Mouse (Mus musculus) brain, embryonic 18.5 days (tissue): ENCODE measurements around the gene Cep128.

ENCODE experiments used
- DNase-seq: peaks from one replicate; pipeline ENCODE4 v3.0.0-alpha.2; 2012; ENCODE audit warnings: low read depth, low spot score

Cep128 gene

GRCm38 (mm10) chr12:91307733-91308132, 76.5 kb downstream of the Cep128 start:
- DNase-seq = no peak

DNA sequence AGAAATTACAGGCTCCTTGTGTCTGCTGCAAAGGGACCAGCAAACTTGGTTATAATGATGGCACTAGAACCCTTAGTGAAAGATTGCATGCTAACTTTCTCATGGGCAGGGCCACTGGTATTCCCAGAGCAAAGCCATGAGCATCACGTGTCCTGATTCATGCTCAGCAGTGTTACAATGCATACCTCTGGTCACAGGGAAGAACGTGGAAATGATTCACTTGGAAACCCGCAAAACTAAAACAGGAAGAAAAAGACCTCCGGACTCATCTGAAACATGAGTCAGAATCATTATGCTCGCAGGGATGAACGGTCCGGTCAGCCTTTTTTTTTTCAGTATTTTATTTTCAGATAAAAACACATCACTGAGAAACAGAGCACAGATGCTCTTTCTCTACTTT, 78.4 kb downstream of the Cep128 start:
- DNase-seq = no peak

GRCm38 (mm10) chr12:91305038-91305437, 79.2 kb downstream of the Cep128 start:
- DNase-seq = no peak

GRCm38 (mm10) chr12:91298700-91299099, 85.5 kb downstream of the Cep128 start:
- DNase-seq = no peak

DNA sequence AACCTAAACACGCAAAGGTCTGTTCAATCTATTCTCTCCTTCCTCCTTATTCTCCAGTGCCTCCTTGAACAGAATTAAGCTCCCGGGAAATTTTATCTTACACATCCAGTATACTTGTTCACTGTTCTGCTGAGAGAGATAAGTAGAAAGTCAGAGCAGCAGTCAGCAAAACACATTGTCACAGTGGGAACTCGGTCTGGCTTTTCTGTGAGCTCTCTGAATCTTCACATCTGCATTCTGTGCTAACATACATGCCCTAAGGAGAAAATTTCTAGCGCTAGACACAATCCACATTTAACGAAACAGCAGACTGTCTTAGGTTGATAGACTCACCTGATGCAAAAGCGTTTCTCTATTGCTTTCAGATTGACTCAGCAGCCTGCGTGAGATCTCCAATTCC, 88.3 kb downstream of the Cep128 start:
- DNase-seq = no peak

DNA sequence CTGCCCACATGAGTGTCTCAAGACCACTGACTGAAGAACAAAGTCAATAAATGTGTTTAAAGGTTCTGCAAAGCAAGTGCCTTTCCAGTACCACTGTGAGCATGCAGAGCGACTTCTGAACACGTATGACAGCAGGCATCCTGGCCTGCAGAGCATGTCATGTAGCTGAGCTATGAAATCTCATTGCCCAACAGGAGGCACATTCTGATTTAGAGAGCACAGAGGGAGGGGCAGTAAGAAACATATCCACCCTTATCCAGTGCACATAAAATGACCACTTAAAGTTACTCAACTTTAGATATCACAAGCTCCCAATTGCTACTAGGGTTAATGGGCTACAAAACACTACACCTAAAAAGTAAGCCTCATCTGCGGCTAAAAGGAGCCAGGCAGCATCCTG, 88.8 kb downstream of the Cep128 start:
- DNase-seq = no peak

DNA sequence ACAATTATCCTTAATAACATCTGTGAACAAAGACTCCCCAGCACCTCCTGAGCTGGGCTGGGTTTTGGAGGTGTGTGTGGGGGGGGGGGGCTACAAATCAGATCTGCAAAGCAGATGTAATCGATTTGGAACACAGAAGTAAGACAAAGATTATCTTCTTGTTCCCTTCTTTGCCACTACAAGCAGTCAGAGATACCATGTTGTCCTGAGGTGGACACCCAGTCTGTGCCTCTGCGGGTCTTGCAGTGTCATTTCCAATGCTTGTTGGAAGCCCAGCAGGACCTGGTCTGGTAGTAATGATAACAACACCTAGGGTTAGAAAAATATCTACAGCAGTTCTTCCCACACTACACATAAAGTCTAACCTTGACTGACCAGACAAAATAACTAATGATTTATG, 110.3 kb downstream of the Cep128 start:
- no peak for DNase-seq

DNA sequence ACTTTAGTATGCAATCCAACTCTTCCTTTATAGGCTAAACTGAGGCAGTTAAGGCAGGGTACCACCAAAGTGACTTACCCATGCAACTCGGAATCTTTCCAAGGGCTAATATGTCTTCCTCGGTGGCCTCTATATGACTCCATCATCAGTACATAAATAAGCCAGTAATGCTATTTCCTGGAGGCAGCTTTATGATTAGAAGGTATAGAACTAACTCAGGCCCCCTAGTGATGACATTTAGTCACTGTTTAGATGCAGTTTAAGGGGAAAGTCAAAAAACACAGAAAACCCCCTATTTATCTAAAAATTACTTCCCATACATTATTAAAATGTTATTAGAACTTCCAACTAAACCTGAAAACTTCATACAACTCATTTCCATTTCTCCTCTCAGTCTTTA, 114.6 kb downstream of the Cep128 start:
- no peak for DNase-seq

- DNase-seq = no peak
These were observed 115.2 kb downstream of the Cep128 start for GRCm38 (mm10) chr12:91268974-91269373.

GRCm38 (mm10) chr12:91266014-91266413, 118.2 kb downstream of the Cep128 start:
- DNase-seq = no peak

DNA sequence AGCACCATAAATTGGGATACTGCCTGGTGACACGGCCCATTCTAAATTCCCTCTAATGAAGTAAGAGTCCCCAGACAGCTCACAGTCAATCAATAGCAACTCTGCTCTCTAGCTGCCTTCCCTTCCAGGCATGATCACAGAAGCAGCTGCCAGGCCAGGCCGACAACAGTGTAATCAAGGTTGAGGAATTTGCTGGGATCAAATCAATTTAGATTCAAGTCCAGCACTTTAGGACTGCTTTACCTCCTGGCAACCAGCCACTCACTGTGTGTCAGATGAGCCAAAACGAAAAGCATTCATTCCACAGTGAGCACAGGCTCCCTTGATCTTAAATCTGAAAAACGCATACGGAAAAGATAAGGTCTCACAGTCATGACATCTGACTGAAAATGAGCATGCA, 118.7 kb downstream of the Cep128 start:
- DNase-seq = no peak

DNA sequence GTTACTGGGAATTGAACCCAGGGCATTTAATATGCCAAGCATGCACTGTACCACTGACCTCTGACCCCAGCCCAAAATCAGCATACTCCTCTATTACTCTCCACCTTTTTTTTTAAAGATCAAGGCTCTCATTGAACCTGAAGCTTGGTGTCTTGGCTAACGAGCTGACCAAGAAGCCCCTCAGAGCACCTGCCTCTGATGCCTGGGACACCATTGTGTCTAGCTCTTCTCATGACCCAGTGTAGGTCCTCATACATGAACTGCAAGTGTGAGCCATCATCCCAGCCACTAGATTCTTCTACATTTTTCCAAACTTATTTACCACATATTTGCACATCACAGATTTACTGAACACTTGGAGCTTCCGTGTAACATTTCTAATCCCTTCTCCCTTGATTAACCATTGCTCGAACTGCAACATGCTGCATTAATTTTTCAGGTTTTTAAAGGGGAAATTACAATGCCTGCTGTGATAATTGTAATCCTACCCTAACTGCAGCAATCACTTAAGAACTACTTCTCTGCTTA, 119.3 kb downstream of the Cep128 start:
- no peak for DNase-seq

- no peak for DNase-seq
These were observed 120.5 kb downstream of the Cep128 start for GRCm38 (mm10) chr12:91263705-91264104.

DNA sequence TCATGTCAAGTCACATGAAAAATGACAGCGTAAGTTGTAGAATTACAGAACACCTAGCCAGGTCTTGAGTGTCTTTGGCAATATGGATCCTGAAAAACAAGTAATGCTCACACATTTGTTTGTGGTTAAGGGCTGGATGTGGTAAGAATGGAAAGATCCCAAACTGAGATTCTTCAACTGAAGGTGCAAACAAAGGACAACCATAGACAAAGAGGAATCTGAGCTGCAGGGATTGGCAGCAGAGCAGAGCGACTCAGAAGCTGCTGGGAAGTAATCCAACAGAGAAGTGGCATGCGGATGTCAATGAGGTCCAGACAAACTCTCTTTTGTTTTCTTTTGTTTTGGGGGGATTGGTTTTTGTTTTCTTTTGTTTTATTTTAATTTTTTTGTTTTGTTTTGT, 121.4 kb downstream of the Cep128 start:
- no peak for DNase-seq

DNA sequence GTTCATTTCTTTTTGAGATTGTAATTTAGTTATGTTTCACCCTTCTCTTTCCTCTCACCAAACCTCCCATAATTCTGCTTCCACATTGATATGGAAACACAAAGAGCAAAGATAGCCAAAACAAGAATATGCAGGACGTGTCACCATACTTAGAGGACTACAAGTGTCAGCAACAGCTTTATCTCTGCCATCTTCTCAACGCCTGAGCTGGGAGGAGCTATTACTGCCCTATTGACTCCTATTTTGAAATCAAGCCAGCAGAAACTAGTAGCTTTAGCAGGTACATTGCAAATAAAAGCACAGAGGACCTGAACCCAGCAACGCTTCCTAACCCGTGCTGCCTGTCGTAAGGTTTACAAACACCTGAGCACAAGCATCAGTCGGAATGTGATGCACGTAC, 127.9 kb downstream of the Cep128 start:
- no peak for DNase-seq

DNA sequence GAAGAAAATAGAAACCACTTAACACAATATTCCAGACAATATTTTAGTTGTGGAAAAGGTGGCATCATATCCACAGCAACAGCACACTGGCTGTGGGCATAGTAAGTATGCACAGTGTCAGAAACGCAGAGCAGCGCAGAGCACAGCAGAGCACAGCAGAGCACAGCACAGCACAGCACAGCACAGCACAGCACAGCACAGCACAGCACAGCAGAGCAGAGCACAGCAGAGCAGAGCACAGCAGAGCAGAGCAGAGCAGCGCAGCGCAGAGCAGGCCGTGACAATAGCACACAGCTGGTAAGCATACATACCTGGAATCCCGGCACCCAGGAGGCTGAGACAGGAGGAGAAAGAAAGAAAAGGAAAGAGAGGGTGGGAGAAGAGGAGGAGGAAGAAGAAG, 129.4 kb downstream of the Cep128 start:
- no peak for DNase-seq

DNA sequence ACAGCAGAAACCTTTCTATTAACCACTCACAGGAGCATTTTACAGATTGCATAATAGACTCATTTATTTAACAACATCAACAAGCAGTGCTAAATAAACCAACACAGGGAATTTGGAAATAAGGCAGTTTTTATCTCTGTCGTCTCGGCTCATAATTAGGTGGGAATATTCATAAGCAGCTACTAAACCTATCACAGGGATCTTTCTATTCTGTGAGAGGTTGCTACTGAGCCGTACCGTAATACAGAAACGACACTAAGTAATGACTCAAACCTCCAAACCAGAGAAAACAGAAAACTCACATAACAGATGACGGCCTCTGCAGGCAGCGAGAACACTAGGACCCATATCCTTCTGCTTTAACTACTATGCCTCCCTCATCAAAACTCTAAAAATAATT, 163.6 kb downstream of the Cep128 start:
- DNase-seq = no peak

DNA sequence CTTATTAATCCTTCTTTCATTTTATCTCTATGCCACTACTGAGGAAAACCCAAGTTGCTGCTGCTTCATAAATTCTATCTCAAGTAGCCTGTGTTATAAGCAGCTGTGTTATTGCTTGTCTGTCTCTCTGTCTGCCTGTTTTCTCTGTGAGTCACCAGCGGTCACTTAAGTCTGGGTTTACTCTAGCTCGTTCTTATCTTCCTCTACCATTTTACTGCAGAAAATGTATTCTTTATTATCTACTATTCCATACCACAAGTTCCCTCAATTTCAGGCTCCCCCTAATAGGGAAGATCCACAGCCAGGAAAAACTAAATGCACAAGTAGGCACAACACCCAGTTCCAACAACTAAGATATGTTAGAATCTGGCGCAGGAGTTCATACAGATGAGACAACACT, 178.7 kb downstream of the Cep128 start:
- no peak for DNase-seq

GRCm38 (mm10) chr12:91204330-91204729, 179.9 kb downstream of the Cep128 start:
- no peak for DNase-seq

DNA sequence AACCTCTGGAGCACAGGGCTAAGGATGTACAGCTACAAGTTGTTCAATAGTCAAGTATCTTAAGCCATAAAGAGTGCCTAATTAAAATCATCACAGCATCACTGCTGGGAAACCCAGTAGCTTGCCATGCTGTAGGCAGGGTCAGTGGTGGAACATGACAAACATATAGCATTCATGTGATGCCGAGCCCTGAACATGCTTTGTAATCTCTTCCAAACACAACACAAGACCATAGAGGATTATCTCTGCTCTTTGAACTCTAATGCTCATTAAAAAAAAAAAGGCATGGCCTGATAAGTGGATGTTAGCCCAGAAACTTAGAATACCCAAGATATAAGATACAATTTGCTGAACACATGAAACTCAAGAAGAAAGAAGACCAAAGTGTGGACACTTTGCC, 181.7 kb downstream of the Cep128 start:
- DNase-seq = no peak

DNA sequence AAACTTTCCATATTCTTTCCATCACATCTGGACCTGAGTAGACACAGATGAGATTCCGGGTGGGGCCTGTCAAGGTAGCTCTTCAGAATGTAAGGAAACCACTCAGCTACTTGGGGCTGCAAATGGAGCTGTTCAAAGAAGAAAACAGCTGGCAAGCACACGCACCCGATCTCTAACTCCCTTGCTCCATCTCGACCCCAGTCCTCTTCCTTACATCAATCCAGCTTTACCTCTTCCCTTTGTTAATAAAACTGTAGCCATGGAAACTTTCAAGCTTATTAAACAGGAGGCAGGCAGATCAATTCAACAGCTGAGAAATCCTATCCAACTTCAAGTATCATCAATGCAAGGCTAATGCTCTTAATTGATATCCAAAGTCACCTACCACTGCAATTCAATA, 195.1 kb downstream of the Cep128 start:
- DNase-seq = no peak

DNA sequence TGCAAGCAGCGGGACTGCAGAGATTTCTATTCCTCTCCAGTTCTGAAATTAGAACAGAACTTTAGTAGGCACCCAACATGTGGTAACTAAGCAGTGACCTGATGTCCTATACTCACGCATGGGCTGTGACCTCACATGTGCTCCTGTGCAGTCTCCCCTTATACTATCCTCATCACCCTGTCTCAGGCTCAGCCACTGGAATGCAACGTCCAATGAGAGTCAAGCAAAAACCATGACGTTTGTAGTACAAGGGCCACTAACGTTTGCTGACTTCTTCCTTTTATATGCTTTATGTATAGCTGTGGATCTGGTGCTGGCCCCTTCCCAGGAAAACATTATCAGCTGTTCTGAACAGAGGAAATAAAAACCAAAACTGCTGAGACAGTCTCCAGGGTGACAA, 198.6 kb downstream of the Cep128 start:
- no peak for DNase-seq

GRCm38 (mm10) chr12:91184616-91185015, 199.6 kb downstream of the Cep128 start:
- DNase-seq = no peak

GRCm38 (mm10) chr12:91183928-91184327, 200.3 kb downstream of the Cep128 start:
- DNase-seq = no peak
